Comparison of ENCODE assay signal across 15 mouse cellular contexts in the genomic region with DNA sequence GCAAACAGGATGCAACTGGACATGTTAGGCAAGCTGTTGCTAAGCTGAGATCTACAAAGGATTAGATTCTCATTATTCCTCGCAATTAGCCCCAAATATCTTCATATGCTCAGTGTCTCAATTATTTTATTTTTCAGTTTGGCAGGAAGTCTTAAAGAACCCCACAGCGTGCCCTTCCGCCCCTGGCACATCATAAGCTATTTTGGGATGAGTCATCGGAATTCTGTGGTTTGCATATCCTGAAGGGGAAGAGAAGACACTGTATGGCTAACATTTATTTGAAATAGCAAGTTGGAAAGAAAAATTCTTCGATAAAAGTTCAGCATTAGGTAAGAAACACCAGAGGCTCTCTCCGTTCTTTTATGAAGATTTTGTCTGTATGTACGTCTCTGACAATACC.
"Had no signal": no experiment of that assay in that cellular context is flagged by ENCODE, and none has a peak within 500 bp of the region (broad histone marks: within the 10 kb centered on the region; RNA-seq: fewer than 3 reads in every experiment).

No protein-coding gene starts in this region.

- H3K4me1 ChIP-seq: limb, embryonic 13.5 days; midbrain, embryonic 12.5 days had no signal

- H3K36me3 ChIP-seq: limb, embryonic 13.5 days; midbrain, embryonic 12.5 days; neural tube, embryonic 15.5 days had no signal

- DNase-seq: kidney, adult 8-10 months; kidney, postnatal 36 days; layer of hippocampus, adult 9-11 months; layer of hippocampus, postnatal 36 days; lung, adult 18-20 months; lung, postnatal 36 days; thymus, adult 2 months; thymus, postnatal 4 days had no signal

- H3K27me3 ChIP-seq: midbrain, embryonic 12.5 days; neural tube, embryonic 15.5 days had no signal

- H3K27ac ChIP-seq: limb, embryonic 13.5 days; liver, embryonic 14.5 days; midbrain, embryonic 12.5 days; neural tube, embryonic 15.5 days had no signal

- H3K9me3 ChIP-seq: limb, embryonic 13.5 days; midbrain, embryonic 12.5 days; neural tube, embryonic 15.5 days had no signal

- H3K4me2 ChIP-seq: limb, embryonic 13.5 days; midbrain, embryonic 12.5 days; neural tube, embryonic 15.5 days had no signal

- H3K4me3 ChIP-seq: limb, embryonic 13.5 days; midbrain, embryonic 12.5 days; neural tube, embryonic 15.5 days had no signal

- H3K9ac ChIP-seq: limb, embryonic 13.5 days; liver, embryonic 14.5 days; midbrain, embryonic 12.5 days; neural tube, embryonic 15.5 days had no signal

- ATAC-seq: intestine, embryonic 16.5 days; lung, postnatal 0 days; midbrain, embryonic 16.5 days had no signal
